Mouse (Mus musculus) ES-Bruce4 (cell line): ENCODE results near the gene Phactr4. TPM values are rescaled to one million over a fixed set of nuclear protein-coding genes. Genes with fewer than 3 reads are reported as not detected.

ENCODE experiments used
- H3K27ac ChIP-seq: 2 replicates; pipeline ENCODE4 v1.5.1; 2012; ENCODE audit warnings: low read length, inconsistent platforms; ENCODE audit not compliant: insufficient read depth
- H3K27me3 ChIP-seq: 2 replicates; pipeline ENCODE4 v1.6.1; 2012; ENCODE audit warnings: mild to moderate bottlenecking, low read length, inconsistent platforms; ENCODE audit not compliant: control insufficient read depth, poor library complexity, insufficient read depth, severe bottlenecking
- H3K36me3 ChIP-seq: 2 replicates; pipeline ENCODE4 v1.6.1; 2012; ENCODE audit warnings: inconsistent platforms, mild to moderate bottlenecking, low read length, moderate library complexity; ENCODE audit not compliant: control insufficient read depth, poor library complexity, insufficient read depth, severe bottlenecking
- H3K4me1 ChIP-seq: one replicate; pipeline ENCODE4 v1.8.1; 2011; ENCODE audit warnings: low read length; ENCODE audit not compliant: control insufficient read depth, insufficient read depth
- H3K4me3 ChIP-seq: 2 replicates; pipeline ENCODE4 v1.5.1; 2011; ENCODE audit warnings: low read depth, mild to moderate bottlenecking, low read length
- H3K9ac ChIP-seq: 2 replicates; pipeline ENCODE4 v1.6.1; 2012; ENCODE audit warnings: low read depth, mild to moderate bottlenecking, inconsistent platforms; ENCODE audit not compliant: poor library complexity, severe bottlenecking
- H3K9me3 ChIP-seq: replicated peaks from 2 replicates; pipeline ENCODE4 v1.6.1; 2012; ENCODE audit warnings: mild to moderate bottlenecking, low read length, inconsistent platforms; ENCODE audit not compliant: control insufficient read depth, poor library complexity, insufficient read depth, severe bottlenecking
- CTCF ChIP-seq: IDR thresholded peaks from one replicate; pipeline ENCODE4 v1.8.1; 2011; ENCODE audit warnings: low read depth, low read length
- EP300 ChIP-seq: IDR thresholded peaks from 2 replicates; pipeline ENCODE4 v1.6.1; 2011; ENCODE audit warnings: low read depth, low read length; ENCODE audit not compliant: insufficient read depth
- POLR2A ChIP-seq: IDR thresholded peaks from one replicate; pipeline ENCODE4 v1.8.1; 2011; ENCODE audit warnings: low read length; ENCODE audit not compliant: insufficient read depth
- polyA plus RNA-seq: library from polyadenylated mRNA; stranded (reverse); fragments of >200 nt; gene quantifications from 2 replicates; pipeline ENCODE4 v1.2.4, GENCODE M21; 2011; ENCODE audit warnings: low read depth; ENCODE audit not compliant: missing spikeins, insufficient read depth, insufficient read length

Gene Phactr4
- polyA plus RNA-seq, 1 experiment, result 31.5 TPM

- no peak for TF ChIP-seq POLR2A
- TF ChIP-seq CTCF, result no peak
- no peak for TF ChIP-seq EP300
- H3K4me1 ChIP-seq, result no peaks in the 10 kb centered on the region
- H3K36me3 ChIP-seq, result peaks cover 32% of the 10 kb centered on the region
- H3K9me3 ChIP-seq, result no peaks in the 10 kb centered on the region
- H3K9ac ChIP-seq, result peak overlapping the region; percentile 37
- peak overlapping the region; percentile 72 for H3K4me3 ChIP-seq
- no peaks in the 10 kb centered on the region for H3K27me3 ChIP-seq
- no peak overlapping the region for H3K27ac ChIP-seq
These were observed 92.4 kb downstream of the Phactr4 start for GRCm38 (mm10) chr4:132329835-132330354.

DNA sequence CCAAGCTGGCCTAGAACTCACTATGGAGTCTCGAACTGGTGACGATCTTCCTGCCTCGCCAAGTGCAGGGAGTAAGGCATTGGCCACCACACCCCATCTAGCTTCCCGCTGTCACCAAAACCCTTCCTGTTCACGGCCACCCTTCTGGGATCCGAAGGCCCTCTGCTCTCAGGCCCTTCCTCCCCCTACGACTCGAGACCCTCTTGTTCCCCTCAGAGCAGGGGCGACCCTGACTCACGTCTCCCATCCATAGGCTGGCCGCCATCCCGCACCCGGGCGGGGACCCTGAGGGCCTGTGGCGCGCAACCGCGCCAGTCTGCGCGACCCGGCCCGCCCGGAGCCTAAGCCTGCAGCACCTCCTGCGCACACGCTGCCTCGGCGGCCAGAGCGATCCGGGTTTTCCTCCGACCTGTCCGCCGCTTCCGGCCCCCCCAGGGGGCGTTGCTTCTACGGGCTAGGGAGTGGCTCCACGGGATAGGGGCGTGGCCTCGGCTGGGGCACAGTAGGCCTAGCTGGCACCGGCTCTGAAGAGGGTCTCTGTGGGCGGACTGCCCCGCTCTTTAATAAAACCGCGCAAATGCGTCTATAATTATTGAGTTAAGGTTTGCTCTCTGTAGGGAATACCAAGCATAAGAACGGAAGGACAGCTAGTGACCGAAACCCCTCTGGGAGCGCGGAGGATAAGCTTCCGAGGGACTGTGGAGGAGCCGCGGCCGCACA lies 93.0 kb downstream of the Phactr4 start, which contains the start of gene Trnau1ap:
TSS of gene Trnau1ap (minus strand) at position 424 of the 720 bp plus-strand sequence.
- peak within 1 kb of the TSS; percentile 37 for H3K9ac ChIP-seq
- H3K9me3 ChIP-seq, result no peaks in the 10 kb centered on the region
- peak within 1 kb of the TSS; percentile 72 for H3K4me3 ChIP-seq
- H3K27ac ChIP-seq, result peak within 1 kb of the TSS; percentile 43
- H3K4me1 ChIP-seq, result no peaks in the 10 kb centered on the region
- peaks cover 29% of the 10 kb centered on the region for H3K36me3 ChIP-seq
- peak; percentile 34 for TF ChIP-seq POLR2A
- no peak for TF ChIP-seq CTCF
- 0 out of 2 replicates have a peak, but pooled peaks have one; percentile 15 for TF ChIP-seq EP300
- H3K27me3 ChIP-seq, result no peaks in the 10 kb centered on the region

GRCm38 (mm10) chr4:132328391-132328982 lies 93.8 kb downstream of the Phactr4 start:
- no peaks in the 10 kb centered on the region for H3K27me3 ChIP-seq
- H3K9ac ChIP-seq, result peak overlapping the region; percentile 37
- TF ChIP-seq POLR2A, result no peak
- TF ChIP-seq EP300, result no peak
- no peak for TF ChIP-seq CTCF
- H3K4me3 ChIP-seq, result peak overlapping the region; percentile 70
- H3K9me3 ChIP-seq, result no peaks in the 10 kb centered on the region
- H3K27ac ChIP-seq, result peak overlapping the region; percentile 43
- H3K4me1 ChIP-seq, result no peaks in the 10 kb centered on the region
- peaks cover 22% of the 10 kb centered on the region for H3K36me3 ChIP-seq

- Histone ChIP-seq H3K4me3 (no peak overlapping the region), H3K9me3 (no peaks in the 10 kb centered on the region), H3K36me3 (peaks cover 8% of the 10 kb centered on the region; the same call in 1 of the 2 replicates), H3K27ac (no peak overlapping the region), H3K27me3 (no peaks in the 10 kb centered on the region), H3K4me1 (no peaks in the 10 kb centered on the region), H3K9ac (no peak overlapping the region)
- TF ChIP-seq EP300 (no peak), CTCF (no peak), POLR2A (no peak)
These were observed 95.8 kb downstream of the Phactr4 start for GRCm38 (mm10) chr4:132326481-132326880.

- Histone ChIP-seq H3K27ac (no peak overlapping the region), H3K4me1 (no peaks in the 10 kb centered on the region), H3K4me3 (no peak overlapping the region), H3K36me3 (peaks cover 19% of the 10 kb centered on the region), H3K27me3 (no peaks in the 10 kb centered on the region), H3K9me3 (no peaks in the 10 kb centered on the region), H3K9ac (no peak overlapping the region)
- TF ChIP-seq EP300, result no peak
- no peak for TF ChIP-seq CTCF
- TF ChIP-seq POLR2A, result no peak
These were observed 106.6 kb downstream of the Phactr4 start for GRCm38 (mm10) chr4:132315711-132316110.

DNA sequence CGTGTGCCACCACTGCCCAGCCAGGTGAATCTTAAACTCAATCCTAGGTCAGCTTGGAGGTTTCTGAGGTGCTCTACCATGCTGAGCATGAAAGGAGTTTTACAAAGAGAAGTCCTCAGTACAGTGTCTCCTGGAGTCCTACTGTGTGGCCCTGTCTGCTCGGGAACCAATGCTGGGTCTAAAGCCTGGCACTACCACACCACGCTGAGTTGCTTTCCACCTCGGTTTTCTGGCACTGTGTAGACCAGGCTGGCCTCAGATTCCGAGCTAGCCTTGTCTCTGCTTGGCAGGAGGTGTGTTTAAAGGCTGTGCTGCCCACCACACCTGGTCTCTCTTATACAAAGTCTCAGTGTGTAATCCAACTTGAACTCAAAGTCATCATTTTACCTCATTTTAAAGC lies 109.7 kb downstream of the Phactr4 start:
- H3K9ac ChIP-seq, result no peak overlapping the region
- H3K9me3 ChIP-seq, result no peaks in the 10 kb centered on the region
- no peak for TF ChIP-seq POLR2A
- TF ChIP-seq CTCF, result no peak
- TF ChIP-seq EP300, result no peak
- no peak overlapping the region for H3K4me3 ChIP-seq
- no peaks in the 10 kb centered on the region for H3K4me1 ChIP-seq
- H3K27ac ChIP-seq, result peak overlapping the region; percentile 44
- H3K36me3 ChIP-seq, result peaks cover 35% of the 10 kb centered on the region
- H3K27me3 ChIP-seq, result no peaks in the 10 kb centered on the region
